Mouse (Mus musculus) midbrain, embryonic 10.5 days (tissue): ENCODE data around the gene Slamf6. TPM values are rescaled to one million over a fixed set of nuclear protein-coding genes. Genes with fewer than 3 reads are reported as not detected.
"Not testable (repeated sequence)": the region's sequence is repeated elsewhere in the genome, so short reads cannot be mapped to it uniquely, and the experiment has no call there.

ENCODE experiments used
- DNase-seq: peaks from one replicate; pipeline ENCODE4 v3.0.0-alpha.2; 2017; ENCODE audit warnings: low spot score
- H3K27ac ChIP-seq: fragments of 300-500 bp; sonication (generic); replicated peaks from 2 replicates; pipeline ENCODE4 v1.5.1; 2016; ENCODE audit warnings: mild to moderate bottlenecking
- H3K27me3 ChIP-seq: fragments of 300-500 bp; sonication (generic); 2 replicates; pipeline ENCODE4 v1.6.1; 2016; ENCODE audit warnings: low read depth, mild to moderate bottlenecking; ENCODE audit not compliant: poor library complexity, severe bottlenecking
- H3K36me3 ChIP-seq: fragments of 300-500 bp; sonication (generic); 2 replicates; pipeline ENCODE4 v1.6.1; 2016; ENCODE audit warnings: mild to moderate bottlenecking, moderate library complexity
- H3K4me1 ChIP-seq: fragments of 300-500 bp; sonication (generic); 2 replicates; pipeline ENCODE4 v1.6.1; 2016
- H3K4me3 ChIP-seq: fragments of 300-500 bp; sonication (generic); 2 replicates; pipeline ENCODE4 v1.5.1; 2016; ENCODE audit warnings: mild to moderate bottlenecking, moderate library complexity
- H3K9me3 ChIP-seq: fragments of 300-500 bp; sonication (generic); replicated peaks from 2 replicates; pipeline ENCODE4 v1.6.1; 2016; ENCODE audit warnings: mild to moderate bottlenecking
- WGBS: fragments of 180-500 bp; shearing (Covaris S2); methylation state at CpG from one replicate; pipeline ENCODE4 v1.1.7; 2016; 5-methylcytosine and 5-hydroxymethylcytosine counted together
- polyA plus RNA-seq: library from polyadenylated mRNA; unstranded; fragments of >200 nt; fragmentation: Nextera tagmentation; extraction: Ambion mirVana; gene quantifications from 2 replicates; pipeline ENCODE4 v1.2.1, GENCODE M21; 2016

The Slamf6 gene
- polyA plus RNA-seq: not detected in 2 replicates

GRCm38 (mm10) chr1:171917305-171918039 lies at the start of gene Slamf6:
TSS of gene Slamf6 (plus strand) at chr1:171917515.
- no peak for DNase-seq
- WGBS: 86% methylated on average over 14 of the region's 14 CpGs
- Histone ChIP-seq H3K4me3 (no peak within 1 kb of the TSS), H3K4me1 (peaks cover 2% of the 10 kb centered on the region; the same call in 1 of the 2 replicates), H3K9me3 (no peaks in the 10 kb centered on the region), H3K27me3 (no peaks in the 10 kb centered on the region), H3K27ac (no peak within 1 kb of the TSS), H3K36me3 (no peaks in the 10 kb centered on the region)

GRCm38 (mm10) chr1:171886989-171887388 lies 30.3 kb upstream of the Slamf6 start:
- Histone ChIP-seq H3K9me3 (no peaks in the 10 kb centered on the region), H3K4me1 (no peaks in the 10 kb centered on the region), H3K27me3 (no peaks in the 10 kb centered on the region), H3K27ac (no peak overlapping the region), H3K36me3 (no peaks in the 10 kb centered on the region), H3K4me3 (no peak overlapping the region)
- WGBS: 88% methylated on average over 1 of the region's 1 CpGs
- no peak for DNase-seq

GRCm38 (mm10) chr1:171895364-171895763 lies 22.0 kb upstream of the Slamf6 start, which contains the start of gene Gm10521:
TSS of gene Gm10521 (plus strand) at chr1:171895664.
- DNase-seq, H3K4me3 ChIP-seq: not testable (repeated sequence)

GRCm38 (mm10) chr1:171904011-171904410 lies 13.3 kb upstream of the Slamf6 start:
- H3K4me3 ChIP-seq: no peak overlapping the region
- no peaks in the 10 kb centered on the region for H3K27me3 ChIP-seq
- H3K36me3 ChIP-seq: no peaks in the 10 kb centered on the region
- no peak for DNase-seq
- 78% methylated on average over 1 of the region's 1 CpGs for WGBS
- H3K27ac ChIP-seq: no peak overlapping the region
- no peaks in the 10 kb centered on the region for H3K4me1 ChIP-seq
- H3K9me3 ChIP-seq: peaks cover under 1% of the 10 kb centered on the region

More at GRCm38 (mm10) chr1:171895364-171895763, 22.0 kb upstream of the Slamf6 start, which contains the start of gene Gm10521:
- not testable (repeated sequence) for H3K27ac ChIP-seq, H3K36me3 ChIP-seq, H3K9me3 ChIP-seq, H3K4me1 ChIP-seq, H3K27me3 ChIP-seq
- 90% methylated on average over 5 of the region's 5 CpGs for WGBS

- WGBS: 80% methylated on average over 13 of the region's 13 CpGs
- Histone ChIP-seq H3K9me3 (no peaks in the 10 kb centered on the region), H3K4me1 (peaks cover 2% of the 10 kb centered on the region; the same call in 1 of the 2 replicates), H3K4me3 (no peak overlapping the region), H3K27me3 (no peaks in the 10 kb centered on the region), H3K36me3 (no peaks in the 10 kb centered on the region), H3K27ac (no peak overlapping the region)
- DNase-seq: no peak
These were observed 1.5 kb upstream of the Slamf6 start for GRCm38 (mm10) chr1:171915638-171916458.

GRCm38 (mm10) chr1:171918136-171918920 lies 1.0 kb downstream of the Slamf6 start:
- WGBS: 90% methylated on average over 12 of the region's 12 CpGs
- H3K4me1 ChIP-seq: peaks cover 2% of the 10 kb centered on the region; the same call in 1 of the 2 replicates
- no peak for DNase-seq
- no peaks in the 10 kb centered on the region for H3K27me3 ChIP-seq
- no peaks in the 10 kb centered on the region for H3K36me3 ChIP-seq
- no peak overlapping the region for H3K27ac ChIP-seq
- no peak overlapping the region for H3K4me3 ChIP-seq
- no peaks in the 10 kb centered on the region for H3K9me3 ChIP-seq

- DNase-seq: no peak
- WGBS: 79% methylated on average over 5 of the region's 5 CpGs
- Histone ChIP-seq H3K9me3 (no peaks in the 10 kb centered on the region), H3K4me3 (no peak overlapping the region), H3K36me3 (no peaks in the 10 kb centered on the region), H3K27me3 (no peaks in the 10 kb centered on the region), H3K27ac (no peak overlapping the region), H3K4me1 (peaks cover 2% of the 10 kb centered on the region; the same call in 1 of the 2 replicates)
These were observed 1.9 kb downstream of the Slamf6 start for GRCm38 (mm10) chr1:171919193-171919592.

- Histone ChIP-seq H3K4me3 (no peak overlapping the region), H3K36me3 (no peaks in the 10 kb centered on the region), H3K9me3 (no peaks in the 10 kb centered on the region), H3K27ac (no peak overlapping the region), H3K4me1 (peaks cover 2% of the 10 kb centered on the region; the same call in 1 of the 2 replicates), H3K27me3 (no peaks in the 10 kb centered on the region)
- DNase-seq: no peak
- WGBS: 86% methylated on average over 6 of the region's 6 CpGs
These were observed 2.7 kb downstream of the Slamf6 start for GRCm38 (mm10) chr1:171919901-171920510.

GRCm38 (mm10) chr1:171920989-171921621 lies 3.8 kb downstream of the Slamf6 start:
- Histone ChIP-seq H3K4me1 (peaks cover under 1% of the 10 kb centered on the region; the same call in 1 of the 2 replicates), H3K9me3 (no peaks in the 10 kb centered on the region), H3K27ac (no peak overlapping the region), H3K4me3 (no peak overlapping the region), H3K27me3 (no peaks in the 10 kb centered on the region), H3K36me3 (no peaks in the 10 kb centered on the region)
- no peak for DNase-seq
- 95% methylated on average over 9 of the region's 9 CpGs for WGBS

- H3K27me3 ChIP-seq: no peaks in the 10 kb centered on the region
- H3K36me3 ChIP-seq: no peaks in the 10 kb centered on the region
- WGBS: 80% methylated on average over 2 of the region's 2 CpGs
- no peaks in the 10 kb centered on the region for H3K4me1 ChIP-seq
- H3K4me3 ChIP-seq: no peak overlapping the region
- no peak for DNase-seq
- H3K9me3 ChIP-seq: no peaks in the 10 kb centered on the region
- no peak overlapping the region for H3K27ac ChIP-seq
These were observed 4.3 kb downstream of the Slamf6 start for GRCm38 (mm10) chr1:171921641-171922040.

GRCm38 (mm10) chr1:171922844-171923243 lies 5.5 kb downstream of the Slamf6 start:
- H3K27me3 ChIP-seq: no peaks in the 10 kb centered on the region

More at GRCm38 (mm10) chr1:171922844-171923243, 5.5 kb downstream of the Slamf6 start:
- Histone ChIP-seq H3K36me3 (no peaks in the 10 kb centered on the region), H3K4me1 (no peaks in the 10 kb centered on the region), H3K9me3 (no peaks in the 10 kb centered on the region), H3K27ac (no peak overlapping the region), H3K4me3 (no peak overlapping the region)
- 93% methylated on average over 5 of the region's 5 CpGs for WGBS
- no peak for DNase-seq
